Mouse (Mus musculus) small intestine, adult 2 months (tissue): ENCODE measurements around the gene Olfr156.

Experiments
- CTCF ChIP-seq: fragments of 200-500 bp; IDR thresholded peaks from 2 replicates; pipeline ENCODE4 v1.5.1; 2012; ENCODE audit warnings: low read depth, mild to moderate bottlenecking, control low read depth, inconsistent platforms, low read length, moderate library complexity, mixed read lengths; ENCODE audit not compliant: insufficient replicate concordance, insufficient read length; ENCODE audit errors: extremely low read depth
- POLR2A ChIP-seq: fragments of 200-500 bp; IDR thresholded peaks from 2 replicates; pipeline ENCODE4 v1.6.1; 2012; ENCODE audit warnings: low read depth, mild to moderate bottlenecking, control low read depth, inconsistent platforms, low read length, moderate library complexity

- TF ChIP-seq POLR2A (no peak), CTCF (no peak)
Measured at GRCm38 (mm10) chr4:43771626-43772025, 52.1 kb downstream of the Olfr156 start.
